Mouse (Mus musculus) cerebellum, postnatal 4 days (tissue): ENCODE data around the gene 9230110F15Rik.
"Not testable (repeated sequence)": the region's sequence is repeated elsewhere in the genome, so short reads cannot be mapped to it uniquely, and the experiment has no call there.

Experiments
- DNase-seq, 2 experiments: peaks; one replicate each; pipeline ENCODE4 v3.0.0; 2022; ENCODE audit warnings: low spot score in 2 of 2, mixed read lengths in 1 of 2

The 9230110F15Rik gene

GRCm38 (mm10) chr9:35844050-35844449, at the start of gene 9230110F15Rik:
Gene 9230110F15Rik (minus strand): TSS chr9:35844150.
- no peak for DNase-seq

- not testable (repeated sequence) for DNase-seq
Measured at GRCm38 (mm10) chr9:35893112-35893511, 49.2 kb upstream of the 9230110F15Rik start.

GRCm38 (mm10) chr9:35817881-35818280, 26.1 kb downstream of the 9230110F15Rik start:
- not testable (repeated sequence) for DNase-seq

GRCm38 (mm10) chr9:35798146-35798545, 45.8 kb downstream of the 9230110F15Rik start:
- DNase-seq: no peak

GRCm38 (mm10) chr9:35790001-35790400, 53.9 kb downstream of the 9230110F15Rik start, which contains the start of the genes Gm27235 and D730048I06Rik:
Gene Gm27235 (minus strand): TSS chr9:35790101.
Gene D730048I06Rik (minus strand): TSS chr9:35790112.
- no peak for DNase-seq
